Mouse (Mus musculus) R1 (cell line): ENCODE data around the gene Mup9.
"Not testable (repeated sequence)": the region's sequence is repeated elsewhere in the genome, so short reads cannot be mapped to it uniquely, and the experiment has no call there.

Source experiments
- DNase-seq: peaks from one replicate; pipeline ENCODE4 v3.0.0-alpha.2; 2018; ENCODE audit warnings: low read depth, low spot score

The Mup9 gene

DNA sequence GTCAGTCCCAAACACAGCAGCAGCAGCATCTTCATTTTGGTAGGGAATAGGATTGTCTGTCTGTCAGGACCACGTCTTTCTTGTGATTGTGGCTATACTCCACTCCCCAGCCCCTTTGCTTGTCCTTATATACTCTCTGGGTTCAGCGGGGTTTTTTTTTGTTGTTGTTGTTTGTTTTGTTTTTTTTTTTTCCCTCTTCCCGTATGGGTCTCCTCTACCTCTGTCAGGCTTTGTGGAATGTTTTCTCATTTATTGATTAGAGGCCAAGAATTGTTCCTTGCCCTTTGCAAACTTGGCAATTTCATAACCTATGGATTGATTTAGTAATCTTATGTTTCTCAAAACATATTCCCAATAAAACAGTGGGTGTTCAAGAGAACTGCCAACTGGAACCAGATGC lies at the start of gene Mup9:
Mup9 (minus strand) TSS at position 101 of the 400 bp plus-strand sequence.
- not testable (repeated sequence) for DNase-seq
